Mouse (Mus musculus) C2C12 (cell line): ENCODE measurements around the gene Vmn2r99. TPM values are rescaled to one million over a fixed set of nuclear protein-coding genes. Genes with fewer than 3 reads are reported as not detected.

Source experiments
- H3K27me3 ChIP-seq: one replicate; pipeline ENCODE4 v1.6.1; 2011; ENCODE audit not compliant: control insufficient read depth, insufficient read depth, insufficient read length
- H3K36me3 ChIP-seq: one replicate; pipeline ENCODE4 v1.6.1; 2011; ENCODE audit not compliant: control insufficient read depth, insufficient read depth
- H3K4me3 ChIP-seq: one replicate; pipeline ENCODE4 v1.5.1; 2011; ENCODE audit warnings: mild to moderate bottlenecking, control low read depth; ENCODE audit not compliant: poor library complexity, insufficient read depth, severe bottlenecking
- H3K79me2 ChIP-seq: one replicate; pipeline ENCODE4 v1.6.1; 2011; ENCODE audit not compliant: control insufficient read depth, insufficient read depth
- H3K79me3 ChIP-seq: one replicate; pipeline ENCODE4 v1.6.1; 2011; ENCODE audit warnings: low read depth, control low read depth
- H3ac ChIP-seq: one replicate; pipeline ENCODE3; 2011; ENCODE audit warnings: low read depth; ENCODE audit not compliant: control insufficient read depth, insufficient read length
- CEBPB ChIP-seq: IDR thresholded peaks from one replicate; pipeline ENCODE4 v1.6.1; 2011; ENCODE audit warnings: low read depth, mild to moderate bottlenecking, control low read depth, moderate library complexity
- CTCF ChIP-seq: IDR thresholded peaks from one replicate; pipeline ENCODE4 v1.5.1; 2011; ENCODE audit not compliant: control insufficient read depth, insufficient read depth, insufficient read length
- FOSL1 ChIP-seq: IDR thresholded peaks from one replicate; pipeline ENCODE4 v1.8.0; 2011; ENCODE audit warnings: mild to moderate bottlenecking, low read length; ENCODE audit not compliant: poor library complexity, insufficient read depth, severe bottlenecking
- MAX ChIP-seq: IDR thresholded peaks from one replicate; pipeline ENCODE4 v1.6.1; 2011; ENCODE audit warnings: mild to moderate bottlenecking, control low read depth
- MYOD1 ChIP-seq: IDR thresholded peaks from one replicate; pipeline ENCODE4 v1.6.1; 2011; ENCODE audit warnings: low read depth; ENCODE audit not compliant: control insufficient read depth, insufficient read length
- MYOG ChIP-seq: IDR thresholded peaks from one replicate; pipeline ENCODE4 v1.6.1; 2011; ENCODE audit not compliant: control insufficient read depth, insufficient read length; ENCODE audit errors: extremely low read depth
- USF1 ChIP-seq: IDR thresholded peaks from one replicate; pipeline ENCODE4 v1.6.1; 2011; ENCODE audit warnings: low read depth, mild to moderate bottlenecking, control low read depth, moderate library complexity
- long read RNA-seq, 2 experiments: library from polyadenylated mRNA; unstranded; transcript quantifications; one replicate each; pipeline ENCODE4 v2.0.0; 2019 to 2020
- polyA plus RNA-seq: library from polyadenylated mRNA; unstranded; fragments of >200 nt; fragmentation: generic; extraction: Trizol; gene quantifications from one replicate; pipeline ENCODE4 v1.2.1, GENCODE M21; 2012; ENCODE audit warnings: missing spikeins

The Vmn2r99 gene
- not detected for polyA plus RNA-seq
- long read RNA-seq, experiment 1: 0 reads
- long read RNA-seq, experiment 2: 0 reads

DNA sequence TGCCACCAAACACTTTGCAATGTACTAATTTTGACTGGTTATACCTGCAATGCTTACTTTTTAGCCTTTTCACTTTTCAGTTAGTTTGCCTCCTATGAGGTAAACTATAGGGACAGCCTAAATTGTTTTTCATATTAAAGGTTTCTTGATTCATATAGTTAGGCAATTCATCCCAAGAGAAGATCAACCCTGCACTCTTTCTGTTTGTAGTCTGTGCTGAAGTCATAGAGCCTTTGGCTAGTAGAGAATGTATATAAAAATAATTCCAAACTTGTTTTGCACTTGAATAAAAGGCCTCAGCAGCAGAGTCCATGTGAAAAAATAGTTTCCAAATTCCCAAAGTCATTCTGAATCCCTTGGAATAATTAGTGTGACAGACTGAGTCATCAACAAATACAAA, at the start of gene Vmn2r99:
TSS of gene Vmn2r99 (plus strand) at position 301 of the 400 bp plus-strand sequence.
- TF ChIP-seq MAX: no peak
- TF ChIP-seq CTCF: no peak
- no peak for TF ChIP-seq MYOD1
- no peak for TF ChIP-seq FOSL1
- no peak for TF ChIP-seq MYOG
- TF ChIP-seq CEBPB: no peak
- TF ChIP-seq USF1: no peak
- no peaks in the 10 kb centered on the region for H3K36me3 ChIP-seq
- no peak within 1 kb of the TSS for H3K4me3 ChIP-seq
- no peaks in the 10 kb centered on the region for H3K27me3 ChIP-seq
- H3ac ChIP-seq: no peak within 1 kb of the TSS
- no peaks in the 10 kb centered on the region for H3K79me2 ChIP-seq
- no peaks in the 10 kb centered on the region for H3K79me3 ChIP-seq

GRCm38 (mm10) chr17:19437623-19438022, 75.9 kb downstream of the Vmn2r99 start:
- TF ChIP-seq MAX (no peak), CTCF (no peak), CEBPB (no peak), MYOG (no peak)

DNA sequence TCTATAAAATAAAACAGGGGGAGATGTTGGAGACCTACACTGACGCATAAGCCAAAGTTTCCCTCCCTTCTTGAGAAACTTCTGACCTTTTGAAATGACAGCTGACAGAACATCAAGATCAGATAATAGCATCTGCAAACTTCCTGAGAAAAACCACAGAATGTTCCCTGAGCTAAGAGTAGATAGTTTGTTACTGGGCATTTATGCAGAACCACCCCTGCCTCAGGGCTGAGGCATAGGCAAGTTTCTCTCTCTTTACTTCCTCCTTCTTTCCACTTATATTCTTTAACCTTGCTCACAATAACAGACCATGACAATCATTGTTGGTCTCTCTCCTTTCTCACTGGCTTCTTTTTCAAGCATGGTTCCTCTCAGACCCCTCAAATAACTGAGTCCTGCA, 83.2 kb downstream of the Vmn2r99 start:
- no peak overlapping the region for H3ac ChIP-seq
- H3K36me3 ChIP-seq: no peaks in the 10 kb centered on the region
- H3K79me3 ChIP-seq: no peaks in the 10 kb centered on the region
- no peak for TF ChIP-seq USF1
- TF ChIP-seq MYOG: no peak
- no peak for TF ChIP-seq CTCF
- TF ChIP-seq CEBPB: no peak
- no peak for TF ChIP-seq MAX
- TF ChIP-seq MYOD1: no peak
- TF ChIP-seq FOSL1: no peak
- no peak overlapping the region for H3K4me3 ChIP-seq
- H3K27me3 ChIP-seq: no peaks in the 10 kb centered on the region
- H3K79me2 ChIP-seq: no peaks in the 10 kb centered on the region

More at GRCm38 (mm10) chr17:19437623-19438022, 75.9 kb downstream of the Vmn2r99 start:
- Histone ChIP-seq H3K36me3 (no peaks in the 10 kb centered on the region), H3K27me3 (no peaks in the 10 kb centered on the region), H3K79me2 (no peaks in the 10 kb centered on the region), H3K4me3 (no peak overlapping the region), H3ac (no peak overlapping the region), H3K79me3 (no peaks in the 10 kb centered on the region)

Other genes with a start within 250 kb of the Vmn2r99 start
- not detected for gene Vmn2r100, start 142.8 kb downstream of the Vmn2r99 start, polyA plus RNA-seq
- gene Vmn2r101, start 215.3 kb downstream of the Vmn2r99 start, polyA plus RNA-seq: not detected